Comparison of ENCODE assay signal across 22 mouse cellular contexts in the genomic region with DNA sequence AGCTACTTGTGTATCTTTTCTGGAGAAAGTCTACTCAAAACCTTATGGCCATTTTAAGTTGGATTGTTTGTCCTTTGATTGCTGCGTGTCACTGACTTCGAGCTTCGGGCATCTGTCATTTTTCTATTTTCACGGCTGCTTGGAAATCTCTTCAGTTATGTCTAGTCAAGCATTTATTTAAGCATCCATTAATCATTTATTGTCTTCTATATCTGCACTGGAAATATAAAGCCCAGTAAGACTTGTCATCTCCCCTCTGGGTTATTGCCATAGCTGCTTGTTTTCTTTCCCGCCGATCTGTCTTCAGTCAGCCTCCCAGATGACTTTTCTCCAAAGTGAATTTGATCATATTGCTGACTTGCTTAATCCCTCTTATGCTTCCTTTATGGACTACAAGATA. TPM values are rescaled to one million over a fixed set of nuclear protein-coding genes. Genes with fewer than 3 reads are reported as not detected.
A peak's percentile ranks its signal among the peaks of the same experiment; 100 is the strongest.
DNase-seq lines count a peak whose midpoint lies in the region; ATAC-seq lines count a peak whose summit lies in the region.
"Had no signal": no experiment of that assay in that cellular context is flagged by ENCODE, and none has a peak within 500 bp of the region (broad histone marks: within the 10 kb centered on the region; RNA-seq: fewer than 3 reads in every experiment).

No protein-coding gene starts in this region.

- peak; percentile 73 for DNase-seq in R1 (ENCODE audit: low read depth, low spot score)
- peak; percentile 81 for DNase-seq in ZHBTc4 (ENCODE audit: low read depth, low spot score)
- no peak for DNase-seq in urinary bladder, adult 18-20 months (ENCODE audit: low spot score in 2 of 2)
- DNase-seq: adrenal gland, adult 2 months; adrenal gland, adult 8-10 months; adrenal gland, postnatal 10 days; adrenal gland, postnatal 14 days; adrenal gland, postnatal 25 days; adrenal gland, postnatal 36 days; B cell, adult 2 months; cerebellum, adult 11 months; cerebellum, adult 11-12 months; cerebellum, adult 18-20 months; cerebellum, adult 2 months; cerebellum, adult 8-10 months had no signal

- ATAC-seq in inflammation-experienced regulatory T-cells, adult 6 months = no peak
- ATAC-seq: activated CD4-positive, CD25-positive, alpha-beta regulatory T cell, adult 4 months; CD4-positive, CD25-positive, alpha-beta regulatory T cell, adult 4 months; Patski had no signal

RNA-seq across cellular contexts. Expression of a gene that starts 19.3 kb away (rescaled TPM):
- not detected for polyA plus RNA-seq in inflammation-experienced regulatory T-cells, adult 6 months (2017; shearing (Covaris generic))
- polyA plus RNA-seq: activated CD4-positive, CD25-positive, alpha-beta regulatory T cell, adult 4 months; adrenal gland, adult 2 months; brain, embryonic 14.5 days; C2C12; CD4-positive, CD25-positive, alpha-beta regulatory T cell, adult 4 months; cerebellum, adult 2 months; G1E had no signal

Comparison
In these comparisons a context has a peak if more than half of its experiments do, and no peak if none do; other contexts are left out.
1. DNase-seq: peak in R1 (single experiment) and ZHBTc4 (single experiment); none in urinary bladder, adult 18-20 months (0 of 2).